Mouse (Mus musculus): ENCODE data around the gene Sdc4. TPM values are rescaled to one million over a fixed set of nuclear protein-coding genes. Genes with fewer than 3 reads are reported as not detected.

Gene Sdc4
- total RNA-seq, 2 experiments from 2014 or later = 0.09 to 0.38 TPM

DNA sequence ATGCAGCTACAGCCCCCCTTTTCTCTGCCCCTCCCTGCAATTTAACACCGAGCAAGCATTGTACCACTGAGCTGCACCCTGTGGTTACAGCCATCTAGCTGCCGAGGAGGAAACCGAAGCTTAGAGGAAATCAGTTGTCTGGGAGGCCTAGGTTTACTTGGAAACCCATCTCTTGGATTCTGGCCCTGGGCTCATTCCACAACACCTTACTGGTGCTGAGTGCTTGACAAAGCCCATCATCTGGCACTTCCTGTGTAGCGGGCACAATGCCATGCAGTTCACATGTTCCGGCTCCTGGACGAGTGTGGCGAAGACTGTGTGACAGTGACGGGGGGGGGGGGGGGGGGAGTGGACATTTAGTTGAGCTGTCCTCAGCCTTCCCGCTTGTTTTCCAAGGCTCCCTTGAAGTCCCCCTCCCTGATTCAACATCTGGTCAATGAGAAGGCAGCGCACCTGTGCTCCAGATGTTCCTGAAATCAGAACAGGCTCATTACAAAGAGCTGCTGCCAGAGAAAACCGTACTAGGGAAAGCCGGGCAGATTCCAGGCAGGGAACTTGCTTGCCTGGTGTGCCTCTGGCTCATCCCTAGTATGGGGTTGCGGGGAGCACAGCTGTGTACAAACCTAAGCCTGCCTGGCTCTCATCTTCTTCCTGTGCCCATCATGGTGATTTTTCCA is 8.5 kb upstream of the Sdc4 start:
- ATAC-seq (replicated peaks; ENCODE audit: low FRiP score, poor library complexity, severe bottlenecking) = no peak

GRCm38 (mm10) chr2:164449341-164450042 is 5.8 kb upstream of the Sdc4 start:
- no peak for ATAC-seq (replicated peaks; ENCODE audit: low FRiP score, poor library complexity, severe bottlenecking)

DNA sequence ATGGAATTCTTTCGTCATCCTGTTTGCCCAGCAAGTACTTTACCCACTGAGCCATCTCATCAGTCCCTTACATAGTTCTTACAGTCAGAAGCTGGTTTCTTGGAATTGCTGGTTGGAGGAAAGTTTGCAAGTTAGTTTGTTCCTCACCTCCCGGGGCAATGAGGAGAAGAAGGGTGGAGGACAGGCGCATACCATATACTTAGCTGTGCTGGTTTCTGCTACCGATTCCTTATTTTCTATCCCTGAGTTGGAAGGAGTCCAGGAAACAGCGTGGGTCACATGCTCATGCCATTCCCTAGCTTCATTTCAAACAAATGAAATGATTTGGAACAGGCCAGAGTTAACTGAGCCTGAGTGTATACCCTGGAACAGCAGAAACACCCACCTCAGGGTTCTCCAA is 5.2 kb upstream of the Sdc4 start:
- no peak for ATAC-seq (replicated peaks; ENCODE audit: low FRiP score, poor library complexity, severe bottlenecking)

DNA sequence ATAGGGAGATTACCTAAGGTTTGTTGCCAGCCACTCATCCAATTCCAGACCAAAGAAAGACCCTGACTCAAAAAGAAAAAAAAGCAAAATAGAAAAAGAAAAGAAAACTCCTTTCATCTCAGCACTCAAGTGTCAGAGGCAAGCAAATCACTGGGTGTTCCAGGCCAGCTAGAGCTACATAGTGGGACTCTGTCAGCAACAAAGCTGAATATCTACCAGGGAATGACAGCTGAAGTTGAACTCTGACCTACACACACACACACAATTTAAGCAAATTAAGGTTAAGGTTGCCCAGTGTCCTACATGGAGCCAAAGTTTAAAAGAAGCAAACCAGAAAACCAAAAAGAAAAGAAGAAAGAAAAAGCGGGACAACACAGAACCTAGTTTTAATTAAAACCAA is 4.5 kb upstream of the Sdc4 start:
- no peak for ATAC-seq (replicated peaks; ENCODE audit: low FRiP score, poor library complexity, severe bottlenecking)

DNA sequence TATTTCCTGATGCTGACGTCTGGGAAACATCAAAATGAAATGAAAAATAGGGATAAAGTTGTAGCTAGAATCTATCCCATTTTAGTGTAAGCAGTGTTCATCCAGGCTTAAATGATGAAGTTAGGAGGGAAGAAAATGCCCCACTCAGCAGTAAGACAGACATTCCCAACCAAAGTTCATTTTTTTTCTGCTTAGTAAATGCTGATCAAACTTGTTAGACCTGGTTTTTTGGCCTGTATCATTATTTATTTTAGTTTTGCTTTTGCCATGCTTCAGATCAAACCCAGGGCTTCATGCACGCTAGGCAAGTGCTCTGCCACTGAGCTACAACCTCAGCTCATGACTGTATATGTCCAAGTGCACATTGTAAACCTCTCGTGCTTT is 2.4 kb upstream of the Sdc4 start:
- no peak for ATAC-seq (replicated peaks; ENCODE audit: low FRiP score, poor library complexity, severe bottlenecking)

DNA sequence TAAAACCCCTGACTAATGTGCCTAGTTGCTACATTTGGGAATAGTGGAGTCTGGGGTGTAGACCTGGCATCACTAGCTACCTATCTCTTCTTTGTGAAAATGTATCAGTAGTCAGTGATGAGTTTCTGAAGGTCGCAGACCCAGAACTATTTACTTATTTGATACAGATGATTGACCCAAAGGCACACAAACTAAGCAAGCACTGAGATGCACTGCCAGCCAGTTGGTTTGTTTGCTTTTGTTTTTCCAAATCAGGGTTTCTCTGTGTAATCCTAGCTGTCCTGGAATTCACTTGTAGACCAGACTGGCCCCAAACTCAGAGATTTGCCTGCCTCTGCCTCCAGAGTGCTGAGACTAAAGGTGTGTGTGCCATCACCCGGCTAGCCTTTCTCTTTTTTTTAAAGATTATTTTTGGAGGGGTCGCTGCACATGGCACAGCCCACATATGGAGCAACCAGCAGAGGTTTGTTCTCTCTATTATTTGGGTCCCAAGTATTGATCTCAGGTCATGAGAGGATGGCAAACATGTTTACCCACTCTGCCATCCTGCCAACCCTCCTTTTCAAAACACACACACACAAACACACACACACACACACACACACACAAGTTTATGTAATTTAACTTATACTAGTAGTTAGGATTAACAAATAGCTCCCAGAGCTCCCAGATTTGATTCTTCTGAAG is 1.9 kb upstream of the Sdc4 start:
- no peak for ATAC-seq (replicated peaks; ENCODE audit: low FRiP score, poor library complexity, severe bottlenecking)

DNA sequence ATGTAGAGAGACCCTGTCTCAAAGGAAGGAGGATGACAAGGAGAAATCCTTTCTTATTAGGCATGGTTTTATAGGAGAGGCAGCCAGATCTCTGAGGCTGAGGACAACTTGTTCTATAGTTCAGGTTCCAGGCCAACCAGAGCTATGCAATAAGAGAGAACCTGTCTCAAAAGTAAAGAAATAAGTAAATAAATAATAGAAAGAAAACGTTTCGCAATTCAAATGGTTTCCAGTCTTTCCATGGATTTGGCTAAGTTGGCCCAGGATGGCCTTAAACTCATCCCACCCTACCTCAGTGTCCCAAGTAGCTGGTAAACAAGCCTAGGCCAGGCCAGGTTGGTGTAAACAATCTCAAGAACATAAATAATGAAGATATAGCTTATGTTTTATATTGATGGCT is 1.0 kb upstream of the Sdc4 start:
- no peak for ATAC-seq (replicated peaks; ENCODE audit: low FRiP score, poor library complexity, severe bottlenecking)

GRCm38 (mm10) chr2:164443051-164443437 is 643 bp downstream of the Sdc4 start:
- no peak for ATAC-seq (replicated peaks; ENCODE audit: low FRiP score, poor library complexity, severe bottlenecking)

DNA sequence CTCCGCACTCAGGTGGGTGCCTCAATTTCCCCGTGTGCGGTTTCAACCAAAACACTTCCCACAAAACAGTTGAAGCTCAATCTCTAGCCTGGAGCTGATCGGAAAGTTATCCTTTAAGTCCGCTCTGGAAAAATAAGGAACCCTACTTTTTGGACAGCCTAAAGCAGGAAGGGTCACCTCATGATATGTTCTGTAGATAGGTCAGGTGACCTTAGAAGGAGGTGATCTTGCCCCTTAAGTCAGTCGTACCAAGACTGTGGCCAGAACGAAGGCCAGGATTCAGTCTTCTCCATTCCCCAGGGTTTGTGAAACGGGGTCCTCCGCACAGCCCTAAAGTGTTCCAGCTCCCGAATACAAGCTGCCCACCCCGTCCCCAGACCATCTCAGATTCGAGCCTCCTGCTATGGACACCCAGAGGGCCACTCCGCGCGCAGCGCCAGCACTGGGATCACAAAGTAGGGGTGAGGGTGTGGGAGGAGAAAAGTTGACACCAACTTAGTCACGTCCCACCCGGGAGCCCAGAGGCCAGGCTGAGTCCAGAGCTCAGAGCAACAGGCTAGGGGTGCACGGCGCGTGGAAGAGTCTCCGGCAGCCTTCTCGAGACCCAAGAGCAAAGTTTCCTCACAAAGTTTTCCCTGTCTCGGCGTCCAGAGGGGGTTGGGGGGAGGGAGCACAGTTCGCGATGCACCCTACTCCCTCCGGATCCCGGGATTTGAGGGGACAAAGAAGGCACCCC is 1.2 kb downstream of the Sdc4 start:
- ATAC-seq (replicated peaks; ENCODE audit: low FRiP score, poor library complexity, severe bottlenecking) = no peak

DNA sequence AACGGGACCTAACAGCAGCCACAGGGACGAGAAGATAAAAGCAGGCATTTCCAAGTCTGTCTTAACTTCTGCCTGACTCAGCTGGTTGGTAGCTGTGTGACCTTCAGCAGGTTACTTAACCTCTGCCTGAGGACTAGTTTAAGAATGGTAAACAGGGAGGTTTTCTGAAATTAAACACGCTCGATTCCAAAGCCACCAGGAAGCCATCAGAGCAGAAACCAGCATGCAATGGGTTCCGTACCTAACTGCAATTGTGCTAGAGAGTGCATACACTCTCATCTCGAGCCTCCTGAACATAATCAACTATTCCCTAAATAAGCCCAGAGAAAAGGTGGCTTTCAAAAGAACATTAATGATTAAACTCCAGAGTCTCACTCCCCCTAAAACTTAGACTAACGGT is 2.0 kb downstream of the Sdc4 start:
- no peak for ATAC-seq (replicated peaks; ENCODE audit: low FRiP score, poor library complexity, severe bottlenecking)

- no peak for ATAC-seq (replicated peaks; ENCODE audit: low FRiP score, poor library complexity, severe bottlenecking)
Observed at GRCm38 (mm10) chr2:164441155-164441554, 2.5 kb downstream of the Sdc4 start.

DNA sequence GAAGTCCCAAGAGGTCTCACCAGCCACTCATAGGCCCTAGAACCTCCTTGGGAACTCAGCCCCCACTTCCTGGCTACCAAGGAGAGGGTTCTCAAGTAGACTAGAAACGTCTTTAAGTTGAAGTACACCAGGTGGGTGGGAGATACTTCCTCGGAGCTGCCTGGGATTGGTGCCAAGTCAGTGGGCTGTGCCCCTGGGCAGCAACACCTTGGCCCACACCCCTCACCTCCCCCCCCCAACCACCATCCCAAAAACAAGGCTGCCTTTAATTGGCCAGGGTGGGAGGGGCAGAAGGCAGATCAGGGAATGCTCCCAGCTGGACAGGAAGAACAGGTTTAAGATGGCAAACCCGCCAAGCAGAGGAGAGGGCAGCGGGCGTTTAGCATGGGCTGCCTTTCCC is 3.4 kb downstream of the Sdc4 start:
- no peak for ATAC-seq (replicated peaks; ENCODE audit: low FRiP score, poor library complexity, severe bottlenecking)

DNA sequence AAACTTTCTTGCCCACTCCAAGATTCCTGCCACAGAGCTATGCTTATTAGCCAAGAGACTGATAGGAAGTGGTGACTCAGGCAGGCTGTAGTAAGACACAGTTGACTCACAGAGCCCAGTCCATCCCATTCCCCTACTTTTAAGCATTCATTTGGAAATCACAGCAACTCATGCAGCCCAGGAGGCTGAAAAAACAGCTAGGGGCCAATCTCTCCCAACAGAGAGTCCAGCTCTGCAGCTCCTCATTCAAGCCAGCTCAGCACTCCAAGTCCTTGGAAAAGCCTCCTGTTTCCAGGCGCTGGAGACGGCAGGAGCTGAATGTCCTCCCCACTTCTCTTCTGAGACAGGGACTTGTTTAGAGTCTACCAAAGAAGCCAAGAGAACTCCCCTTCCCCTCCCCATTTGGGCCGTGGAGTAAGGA is 4.7 kb downstream of the Sdc4 start:
- ATAC-seq (replicated peaks; ENCODE audit: low FRiP score, poor library complexity, severe bottlenecking) = no peak

GRCm38 (mm10) chr2:164438257-164438656 is 5.4 kb downstream of the Sdc4 start:
- no peak for ATAC-seq (replicated peaks; ENCODE audit: low FRiP score, poor library complexity, severe bottlenecking)

DNA sequence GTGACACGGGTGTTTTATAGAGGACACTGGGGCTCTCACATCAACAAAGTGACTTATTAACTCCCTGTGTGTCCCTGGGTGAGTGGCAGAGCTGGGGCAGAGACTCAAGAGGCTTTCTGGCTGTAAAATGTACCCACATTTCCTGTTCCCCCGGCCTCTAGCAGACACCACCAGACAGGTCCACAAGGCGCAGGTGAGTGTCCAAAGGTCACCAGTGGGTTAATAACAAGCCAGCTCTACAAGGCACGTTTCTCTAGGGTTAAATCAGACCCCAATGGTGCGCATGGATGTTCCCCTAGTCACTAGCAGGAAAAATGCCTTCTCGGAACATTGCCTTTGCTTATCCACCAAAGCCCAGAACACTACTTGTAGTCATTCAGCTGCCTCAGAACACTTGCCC is 6.0 kb downstream of the Sdc4 start:
- no peak for ATAC-seq (replicated peaks; ENCODE audit: low FRiP score, poor library complexity, severe bottlenecking)

GRCm38 (mm10) chr2:164436961-164437360 is 6.7 kb downstream of the Sdc4 start:
- ATAC-seq (replicated peaks; ENCODE audit: low FRiP score, poor library complexity, severe bottlenecking) = no peak

DNA sequence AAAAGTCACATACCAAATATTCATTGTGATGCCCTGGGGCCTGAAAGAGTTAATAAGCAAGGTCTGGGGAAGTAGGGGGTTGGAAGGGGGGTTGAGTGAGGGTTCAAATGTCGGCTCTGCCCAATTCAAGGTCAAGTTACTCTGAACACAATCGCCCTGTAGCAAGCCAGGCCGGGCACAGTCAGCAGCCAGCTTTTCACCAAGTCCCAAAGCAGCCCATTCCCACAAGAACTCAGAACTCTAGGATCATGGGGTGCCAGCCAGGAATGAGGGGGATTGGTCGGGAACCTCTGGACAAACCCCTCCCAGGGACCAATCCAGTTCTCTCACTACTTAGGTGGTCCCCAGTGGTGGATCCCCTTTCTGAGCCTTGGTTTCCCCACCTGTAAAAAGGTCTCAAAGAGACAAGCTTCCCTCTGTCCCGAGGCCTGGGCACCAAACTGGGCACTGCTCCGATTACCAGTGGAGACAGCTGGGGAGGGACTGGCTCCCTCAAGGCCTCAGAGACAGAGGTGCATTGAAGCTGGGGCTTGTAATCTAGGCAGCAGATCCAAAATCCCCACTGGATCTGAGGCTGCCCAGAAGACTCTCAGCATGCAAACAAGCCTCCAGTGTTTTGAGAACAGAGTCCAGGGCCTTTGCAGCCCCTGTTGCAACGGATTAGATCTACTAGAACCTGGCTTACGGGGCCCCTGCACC is 7.3 kb downstream of the Sdc4 start:
- ATAC-seq (replicated peaks; ENCODE audit: low FRiP score, poor library complexity, severe bottlenecking) = no peak

DNA sequence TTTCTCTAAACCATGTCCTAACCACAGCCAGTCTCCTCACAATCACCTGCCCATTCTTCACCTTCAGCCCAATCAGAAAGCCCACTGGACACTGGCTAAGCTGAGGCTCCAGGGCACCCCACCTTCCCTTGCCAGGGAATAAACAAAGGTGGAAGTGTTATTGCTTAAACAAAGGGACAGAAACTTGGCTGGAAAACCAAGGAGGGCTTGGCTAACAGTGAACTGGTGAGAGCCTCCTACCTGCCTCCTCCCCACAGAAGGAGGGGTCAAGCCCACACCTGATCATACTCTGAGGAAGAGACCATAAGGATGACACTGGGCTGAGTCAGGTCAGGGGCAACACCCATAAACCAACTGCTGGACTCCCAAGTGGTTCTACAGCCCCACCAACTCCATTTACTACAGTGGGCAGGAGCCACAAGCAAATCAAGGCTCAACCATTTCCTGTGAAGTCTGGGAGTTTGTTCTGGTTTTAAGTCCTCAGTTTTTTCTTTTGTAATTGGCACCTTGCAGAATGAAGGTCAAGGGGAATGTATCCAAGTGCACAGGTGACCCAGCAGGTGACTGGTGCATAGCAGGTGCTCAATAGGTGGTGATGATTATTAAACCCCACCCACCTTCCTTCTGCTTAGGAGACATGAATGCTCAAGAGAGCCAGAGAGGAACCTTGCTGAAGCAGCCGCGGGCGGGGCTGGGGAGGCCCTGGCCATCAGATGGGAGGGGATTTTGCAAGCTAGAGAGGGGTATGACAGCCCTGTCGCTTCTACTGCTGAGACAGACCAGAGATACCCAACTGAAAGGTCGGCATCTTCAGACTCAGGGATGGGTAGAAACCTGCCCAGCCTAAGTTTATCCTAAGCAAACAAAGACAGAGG is 8.2 kb downstream of the Sdc4 start:
- ATAC-seq (replicated peaks; ENCODE audit: low FRiP score, poor library complexity, severe bottlenecking) = no peak

- no peak for ATAC-seq (replicated peaks; ENCODE audit: low FRiP score, poor library complexity, severe bottlenecking)
Observed at GRCm38 (mm10) chr2:164434681-164435080, 9.0 kb downstream of the Sdc4 start.
